Mouse (Mus musculus) spleen, adult 2 months (tissue): ENCODE results near the gene Tmem87b. TPM values are rescaled to one million over a fixed set of nuclear protein-coding genes. Genes with fewer than 3 reads are reported as not detected.

Experiments used
- DNase-seq, 2 experiments: peaks; one replicate each; pipeline versions ENCODE4 v3.0.0 to v3.0.0-alpha.2; 2012 to 2021; ENCODE audit warnings: low spot score in 2 of 2, low read depth in 1 of 2
- H3K27ac ChIP-seq: fragments of 200-500 bp; 2 replicates; pipeline ENCODE4 v1.5.1; 2012; ENCODE audit warnings: low read length, inconsistent platforms; ENCODE audit not compliant: insufficient read depth
- H3K27me3 ChIP-seq: fragments of 200-500 bp; 2 replicates; pipeline ENCODE4 v1.6.1; 2012; ENCODE audit warnings: mild to moderate bottlenecking, moderate library complexity, low read length, inconsistent platforms; ENCODE audit not compliant: control insufficient read depth, insufficient read depth
- H3K36me3 ChIP-seq: fragments of 200-500 bp; 2 replicates; pipeline ENCODE4 v1.6.1; 2012; ENCODE audit warnings: mild to moderate bottlenecking, low read length, inconsistent platforms; ENCODE audit not compliant: control insufficient read depth, insufficient read depth
- H3K4me1 ChIP-seq: fragments of 200-500 bp; 2 replicates; pipeline ENCODE4 v1.6.1; 2011; ENCODE audit warnings: inconsistent platforms; ENCODE audit not compliant: control insufficient read depth, insufficient read depth, insufficient read length
- H3K4me3 ChIP-seq: fragments of 200-500 bp; 2 replicates; pipeline ENCODE4 v1.5.1; 2011; ENCODE audit warnings: mild to moderate bottlenecking, inconsistent platforms; ENCODE audit not compliant: insufficient read depth, insufficient read length; ENCODE audit errors: extremely low read depth
- CTCF ChIP-seq: fragments of 200-500 bp; IDR thresholded peaks from 2 replicates; pipeline ENCODE4 v1.5.1; 2011; ENCODE audit warnings: mild to moderate bottlenecking, inconsistent platforms; ENCODE audit not compliant: insufficient read depth, insufficient read length, insufficient replicate concordance; ENCODE audit errors: extremely low read depth
- POLR2A ChIP-seq: fragments of 200-500 bp; IDR thresholded peaks from 2 replicates; pipeline ENCODE4 v1.6.1; 2011; ENCODE audit warnings: low read depth, low read length, inconsistent platforms
- WGBS: fragments of 180-500 bp; shearing (Covaris S2); methylation state at CpG from one replicate; pipeline ENCODE4 v1.1.7; 2018; 5-methylcytosine and 5-hydroxymethylcytosine counted together
- polyA plus RNA-seq: library from polyadenylated mRNA; depleted of rRNA; stranded (reverse); fragments of >200 nt; gene quantifications from 2 replicates; pipeline ENCODE4 v1.2.3, GENCODE M21; 2012

Tmem87b gene
- polyA plus RNA-seq, 1 experiment = 5.9 TPM

- no peak for DNase-seq
- Histone ChIP-seq H3K4me3 (no peak overlapping the region), H3K27me3 (no peaks in the 10 kb centered on the region), H3K27ac (no peak overlapping the region), H3K36me3 (peaks cover 29% of the 10 kb centered on the region), H3K4me1 (no peaks in the 10 kb centered on the region)
- WGBS = 92% methylated on average over 8 of the region's 8 CpGs
- TF ChIP-seq CTCF (no peak), POLR2A (no peak)
These were observed 19.6 kb downstream of the Tmem87b start for GRCm38 (mm10) chr2:128837531-128837930.

- peaks cover 29% of the 10 kb centered on the region for H3K36me3 ChIP-seq
- 97% methylated on average over 3 of the region's 3 CpGs for WGBS
- TF ChIP-seq POLR2A (no peak), CTCF (no peak)
- H3K27ac ChIP-seq = no peak overlapping the region
- no peak overlapping the region for H3K4me3 ChIP-seq
- H3K27me3 ChIP-seq = no peaks in the 10 kb centered on the region
- H3K4me1 ChIP-seq = no peaks in the 10 kb centered on the region
- no peak for DNase-seq
These were observed 20.7 kb downstream of the Tmem87b start for GRCm38 (mm10) chr2:128838611-128839010.

- no peaks in the 10 kb centered on the region for H3K27me3 ChIP-seq
- no peaks in the 10 kb centered on the region for H3K4me1 ChIP-seq
- no peak overlapping the region for H3K4me3 ChIP-seq
- peaks cover 31% of the 10 kb centered on the region for H3K36me3 ChIP-seq
- H3K27ac ChIP-seq = no peak overlapping the region
- TF ChIP-seq CTCF = no peak
- no peak for TF ChIP-seq POLR2A
- 80% methylated on average over 2 of the region's 2 CpGs for WGBS
- DNase-seq = no peak
These were observed 21.6 kb downstream of the Tmem87b start for GRCm38 (mm10) chr2:128839501-128839900.

GRCm38 (mm10) chr2:128842437-128842836 lies 24.5 kb downstream of the Tmem87b start:
- TF ChIP-seq POLR2A (no peak), CTCF (no peak)
- 84% methylated on average over 8 of the region's 8 CpGs for WGBS
- peaks cover 34% of the 10 kb centered on the region for H3K36me3 ChIP-seq
- H3K4me3 ChIP-seq = no peak overlapping the region
- DNase-seq = no peak
- H3K27me3 ChIP-seq = no peaks in the 10 kb centered on the region
- H3K4me1 ChIP-seq = no peaks in the 10 kb centered on the region
- no peak overlapping the region for H3K27ac ChIP-seq

- Histone ChIP-seq H3K36me3 (peaks cover 25% of the 10 kb centered on the region), H3K4me3 (no peak overlapping the region)
These were observed 32.1 kb downstream of the Tmem87b start for GRCm38 (mm10) chr2:128850036-128850435.

GRCm38 (mm10) chr2:128856673-128857072 lies 38.8 kb downstream of the Tmem87b start:
- no peak overlapping the region for H3K4me3 ChIP-seq
- no peak overlapping the region for H3K27ac ChIP-seq
- H3K36me3 ChIP-seq = peaks cover 5% of the 10 kb centered on the region
- 89% methylated on average over 1 of the region's 1 CpGs for WGBS
- DNase-seq = no peak
- TF ChIP-seq CTCF = no peak
- no peak for TF ChIP-seq POLR2A
- no peaks in the 10 kb centered on the region for H3K27me3 ChIP-seq
- H3K4me1 ChIP-seq = no peaks in the 10 kb centered on the region

More at GRCm38 (mm10) chr2:128850036-128850435, 32.1 kb downstream of the Tmem87b start:
- no peaks in the 10 kb centered on the region for H3K4me1 ChIP-seq
- no peaks in the 10 kb centered on the region for H3K27me3 ChIP-seq
- WGBS = 97% methylated on average over 2 of the region's 2 CpGs
- TF ChIP-seq CTCF (no peak), POLR2A (no peak)
- H3K27ac ChIP-seq = no peak overlapping the region
- no peak for DNase-seq

GRCm38 (mm10) chr2:128858962-128859361 lies 41.0 kb downstream of the Tmem87b start:
- no peak overlapping the region for H3K4me3 ChIP-seq
- WGBS = 70% methylated on average over 6 of the region's 6 CpGs
- no peak overlapping the region for H3K27ac ChIP-seq
- no peak for DNase-seq
- no peaks in the 10 kb centered on the region for H3K4me1 ChIP-seq
- H3K36me3 ChIP-seq = no peaks in the 10 kb centered on the region
- H3K27me3 ChIP-seq = peaks cover 4% of the 10 kb centered on the region; the same call in 1 of the 2 replicates
- TF ChIP-seq POLR2A (no peak), CTCF (no peak)

GRCm38 (mm10) chr2:128859861-128860260 lies 41.9 kb downstream of the Tmem87b start:
- Histone ChIP-seq H3K4me1 (no peaks in the 10 kb centered on the region), H3K27me3 (peaks cover 7% of the 10 kb centered on the region; the same call in 1 of the 2 replicates), H3K27ac (no peak overlapping the region), H3K4me3 (no peak overlapping the region), H3K36me3 (no peaks in the 10 kb centered on the region)
- TF ChIP-seq CTCF (no peak), POLR2A (no peak)
- no peak for DNase-seq
- WGBS = 89% methylated on average over 3 of the region's 3 CpGs
